Mouse (Mus musculus) forebrain, embryonic 12.5 days (tissue): ENCODE results near the gene Tcf7l2. TPM values are rescaled to one million over a fixed set of nuclear protein-coding genes. Genes with fewer than 3 reads are reported as not detected.

Experiments
- ATAC-seq: fragments of 200-750 bp; cut with Nextera tagmentation; 2 replicates; pipeline ENCODE4 v1.8.0; 2017; ENCODE audit warnings: moderate TSS enrichment; ENCODE audit not compliant: low FRiP score
- H3K27ac ChIP-seq: fragments of 300-500 bp; sonication (generic); 2 replicates; pipeline ENCODE4 v1.5.1; 2016; ENCODE audit warnings: mild to moderate bottlenecking
- H3K27me3 ChIP-seq: fragments of 300-500 bp; sonication (generic); 2 replicates; pipeline ENCODE4 v1.6.1; 2016; ENCODE audit warnings: mild to moderate bottlenecking
- H3K36me3 ChIP-seq: fragments of 300-500 bp; sonication (generic); replicated peaks from 2 replicates; pipeline ENCODE4 v1.6.1; 2016; ENCODE audit warnings: mild to moderate bottlenecking
- H3K4me1 ChIP-seq: fragments of 300-500 bp; sonication (generic); 2 replicates; pipeline ENCODE4 v1.6.1; 2016
- H3K4me2 ChIP-seq: fragments of 300-500 bp; sonication (generic); 2 replicates; pipeline ENCODE4 v1.6.1; 2016; ENCODE audit warnings: mild to moderate bottlenecking, moderate library complexity
- H3K4me3 ChIP-seq: fragments of 300-500 bp; sonication (generic); replicated peaks from 2 replicates; pipeline ENCODE4 v1.5.1; 2016; ENCODE audit warnings: mild to moderate bottlenecking
- H3K9ac ChIP-seq: fragments of 300-500 bp; sonication (generic); 2 replicates; pipeline ENCODE4 v1.6.1; 2016; ENCODE audit warnings: mild to moderate bottlenecking
- H3K9me3 ChIP-seq: fragments of 300-500 bp; sonication (generic); 2 replicates; pipeline ENCODE4 v1.6.1; 2016
- WGBS: fragments of 180-500 bp; shearing (Covaris S2); methylation state at CpG from one replicate; pipeline ENCODE4 v1.1.7; 2016; 5-methylcytosine and 5-hydroxymethylcytosine counted together
- polyA plus RNA-seq: library from polyadenylated mRNA; unstranded; fragments of >200 nt; fragmentation: Nextera tagmentation; extraction: Ambion mirVana; gene quantifications from 2 replicates; pipeline ENCODE4 v1.2.1, GENCODE M21; 2016

The Tcf7l2 gene
- polyA plus RNA-seq, 1 experiment from 2014 or later = 220 TPM

- Histone ChIP-seq H3K4me2 (peak overlapping the region; percentile 16; the same call in 1 of the 2 replicates), H3K36me3 (no peaks in the 10 kb centered on the region), H3K4me1 (peaks cover 33% of the 10 kb centered on the region), H3K27ac (peak overlapping the region; percentile 66; the same call in 1 of the 2 replicates), H3K27me3 (peaks cover 34% of the 10 kb centered on the region), H3K9me3 (no peaks in the 10 kb centered on the region), H3K4me3 (no peak overlapping the region), H3K9ac (no peak overlapping the region)
- 34% methylated on average over 14 of the region's 14 CpGs for WGBS
- ATAC-seq = no peak
These were observed 144.9 kb downstream of the Tcf7l2 start for GRCm38 (mm10) chr19:55886536-55886935.

- Histone ChIP-seq H3K4me3 (no peak overlapping the region), H3K27ac (peak overlapping the region; percentile 42; the same call in 1 of the 2 replicates), H3K27me3 (peaks cover 40% of the 10 kb centered on the region), H3K4me2 (peak overlapping the region; percentile 17; the same call in 1 of the 2 replicates), H3K9me3 (no peaks in the 10 kb centered on the region), H3K36me3 (no peaks in the 10 kb centered on the region), H3K4me1 (peaks cover 63% of the 10 kb centered on the region), H3K9ac (no peak overlapping the region)
- no peak for ATAC-seq
- 28% methylated on average over 9 of the region's 9 CpGs for WGBS
These were observed 150.1 kb downstream of the Tcf7l2 start for GRCm38 (mm10) chr19:55891692-55892183.

GRCm38 (mm10) chr19:55893557-55893956, 151.9 kb downstream of the Tcf7l2 start:
- WGBS = 27% methylated on average over 11 of the region's 11 CpGs
- H3K9ac ChIP-seq = no peak overlapping the region
- no peak for ATAC-seq
- no peaks in the 10 kb centered on the region for H3K36me3 ChIP-seq
- H3K9me3 ChIP-seq = no peaks in the 10 kb centered on the region
- H3K4me1 ChIP-seq = peaks cover 74% of the 10 kb centered on the region
- peaks cover 45% of the 10 kb centered on the region for H3K27me3 ChIP-seq
- H3K27ac ChIP-seq = peak overlapping the region; percentile 57
- H3K4me3 ChIP-seq = peak overlapping the region; percentile 2
- peak overlapping the region; percentile 11 for H3K4me2 ChIP-seq

GRCm38 (mm10) chr19:55894396-55894795, 152.8 kb downstream of the Tcf7l2 start:
- peaks cover 46% of the 10 kb centered on the region for H3K27me3 ChIP-seq
- H3K4me1 ChIP-seq = peaks cover 81% of the 10 kb centered on the region
- peak overlapping the region; percentile 15 for H3K4me3 ChIP-seq
- H3K4me2 ChIP-seq = peak overlapping the region; percentile 32
- no peak for ATAC-seq
- no peak overlapping the region for H3K9ac ChIP-seq
- H3K27ac ChIP-seq = no peak overlapping the region
- no peaks in the 10 kb centered on the region for H3K9me3 ChIP-seq
- H3K36me3 ChIP-seq = no peaks in the 10 kb centered on the region
- 13% methylated on average over 9 of the region's 9 CpGs for WGBS

GRCm38 (mm10) chr19:55895317-55895716, 153.7 kb downstream of the Tcf7l2 start:
- Histone ChIP-seq H3K4me1 (peaks cover 83% of the 10 kb centered on the region), H3K9me3 (no peaks in the 10 kb centered on the region), H3K36me3 (no peaks in the 10 kb centered on the region), H3K4me3 (peak overlapping the region; percentile 37), H3K27ac (peak overlapping the region; percentile 86), H3K9ac (peak overlapping the region; percentile 61), H3K4me2 (peak overlapping the region; percentile 61), H3K27me3 (peaks cover 46% of the 10 kb centered on the region)
- 0% methylated on average over 27 of the region's 27 CpGs for WGBS
- peak; percentile 77 for ATAC-seq

GRCm38 (mm10) chr19:55895807-55896420, 154.3 kb downstream of the Tcf7l2 start:
- no peak for ATAC-seq
- Histone ChIP-seq H3K9me3 (no peaks in the 10 kb centered on the region), H3K4me3 (peak overlapping the region; percentile 37), H3K4me2 (peak overlapping the region; percentile 61), H3K9ac (peak overlapping the region; percentile 61), H3K4me1 (peaks cover 86% of the 10 kb centered on the region), H3K27ac (peak overlapping the region; percentile 86), H3K27me3 (peaks cover 45% of the 10 kb centered on the region), H3K36me3 (no peaks in the 10 kb centered on the region)
- WGBS = 8% methylated on average over 4 of the region's 4 CpGs

GRCm38 (mm10) chr19:55896629-55897028, 155.0 kb downstream of the Tcf7l2 start:
- peak; percentile 74 for ATAC-seq
- no peaks in the 10 kb centered on the region for H3K9me3 ChIP-seq
- H3K27ac ChIP-seq = peak overlapping the region; percentile 86
- WGBS = 5% methylated on average over 10 of the region's 10 CpGs
- H3K4me1 ChIP-seq = peaks cover 86% of the 10 kb centered on the region
- peaks cover 48% of the 10 kb centered on the region for H3K27me3 ChIP-seq
- peak overlapping the region; percentile 56; the same call in 1 of the 2 replicates for H3K9ac ChIP-seq
- H3K4me3 ChIP-seq = peak overlapping the region; percentile 37
- peak overlapping the region; percentile 61 for H3K4me2 ChIP-seq
- H3K36me3 ChIP-seq = no peaks in the 10 kb centered on the region

- H3K36me3 ChIP-seq = no peaks in the 10 kb centered on the region
- no peak overlapping the region for H3K27ac ChIP-seq
- no peaks in the 10 kb centered on the region for H3K9me3 ChIP-seq
- H3K9ac ChIP-seq = no peak overlapping the region
- H3K4me3 ChIP-seq = no peak overlapping the region
- WGBS = 34% methylated on average over 12 of the region's 12 CpGs
- H3K4me2 ChIP-seq = peak overlapping the region; percentile 15
- no peak for ATAC-seq
- peaks cover 81% of the 10 kb centered on the region for H3K27me3 ChIP-seq
- peaks cover 67% of the 10 kb centered on the region for H3K4me1 ChIP-seq
These were observed 161.2 kb downstream of the Tcf7l2 start for GRCm38 (mm10) chr19:55902573-55903385.

- Histone ChIP-seq H3K4me3 (no peak overlapping the region), H3K27me3 (peaks cover 72% of the 10 kb centered on the region), H3K4me2 (no peak overlapping the region), H3K9me3 (no peaks in the 10 kb centered on the region), H3K9ac (no peak overlapping the region), H3K36me3 (peaks cover 23% of the 10 kb centered on the region), H3K27ac (no peak overlapping the region), H3K4me1 (peaks cover 35% of the 10 kb centered on the region)
- ATAC-seq = peak; percentile 52; the same call in 1 of the 2 replicates
- 41% methylated on average over 7 of the region's 7 CpGs for WGBS
These were observed 167.4 kb downstream of the Tcf7l2 start for GRCm38 (mm10) chr19:55909039-55909438.

GRCm38 (mm10) chr19:55911941-55912340, 170.3 kb downstream of the Tcf7l2 start:
- Histone ChIP-seq H3K4me1 (peaks cover 41% of the 10 kb centered on the region), H3K4me3 (no peak overlapping the region), H3K4me2 (no peak overlapping the region), H3K27me3 (peaks cover 66% of the 10 kb centered on the region), H3K27ac (no peak overlapping the region), H3K9ac (no peak overlapping the region), H3K9me3 (no peaks in the 10 kb centered on the region), H3K36me3 (peaks cover 23% of the 10 kb centered on the region)
- ATAC-seq = no peak
- 40% methylated on average over 8 of the region's 8 CpGs for WGBS

- Histone ChIP-seq H3K27me3 (peaks cover 65% of the 10 kb centered on the region), H3K4me3 (no peak overlapping the region), H3K9me3 (no peaks in the 10 kb centered on the region), H3K4me2 (no peak overlapping the region), H3K9ac (no peak overlapping the region), H3K36me3 (peaks cover 28% of the 10 kb centered on the region), H3K4me1 (peaks cover 37% of the 10 kb centered on the region), H3K27ac (no peak overlapping the region)
- no peak for ATAC-seq
- 93% methylated on average over 8 of the region's 8 CpGs for WGBS
These were observed 171.2 kb downstream of the Tcf7l2 start for GRCm38 (mm10) chr19:55912813-55913212.

GRCm38 (mm10) chr19:55913585-55913984, 172.0 kb downstream of the Tcf7l2 start:
- Histone ChIP-seq H3K4me1 (peaks cover 34% of the 10 kb centered on the region), H3K4me2 (no peak overlapping the region), H3K4me3 (no peak overlapping the region), H3K36me3 (peaks cover 28% of the 10 kb centered on the region), H3K9me3 (no peaks in the 10 kb centered on the region), H3K9ac (no peak overlapping the region), H3K27ac (no peak overlapping the region), H3K27me3 (peaks cover 57% of the 10 kb centered on the region)
- no peak for ATAC-seq
- WGBS = 36% methylated on average over 10 of the region's 10 CpGs
